Mouse (Mus musculus): ENCODE data around the gene Stra8. TPM values are rescaled to one million over a fixed set of nuclear protein-coding genes. Genes with fewer than 3 reads are reported as not detected.

Gene Stra8
- not detected in 2 replicates for polyA plus RNA-seq (2016; fragmentation: Nextera tagmentation; extraction: Ambion mirVana)

DNA sequence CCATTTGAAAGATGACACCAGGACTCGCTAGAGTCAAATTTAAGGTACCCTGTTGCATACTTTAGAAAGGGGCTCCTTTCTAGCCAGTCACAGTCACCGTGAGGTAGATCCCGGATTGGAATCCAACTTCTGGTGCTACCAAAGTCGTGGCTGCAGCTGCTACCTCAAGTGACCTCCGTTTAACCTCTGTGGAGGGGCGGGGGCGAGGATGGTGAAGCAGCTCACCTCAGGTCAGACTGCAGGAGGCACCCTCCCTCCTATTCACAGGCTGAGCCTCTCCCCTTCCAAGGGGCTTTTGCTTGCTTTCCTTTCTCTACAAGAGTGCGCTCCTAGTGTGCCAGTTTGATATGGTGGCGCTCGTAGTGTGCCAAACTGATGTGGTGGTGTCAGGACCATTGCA is at the start of gene Stra8:
Stra8 (plus strand) TSS at position 208 of the 400 bp plus-strand sequence.
- Histone ChIP-seq H3K27ac (no peak within 1 kb of the TSS), H3K27me3 (no peaks in the 10 kb centered on the region), H3K4me1 (no peaks in the 10 kb centered on the region), H3K36me3 (replicated peaks) (no peaks in the 10 kb centered on the region), H3K4me2 (no peak within 1 kb of the TSS), H3K4me3 (replicated peaks) (no peak within 1 kb of the TSS), H3K9me3 (no peaks in the 10 kb centered on the region), H3K9ac (no peak within 1 kb of the TSS)
- 50% methylated on average over 10 of the region's 10 CpGs for WGBS
- ATAC-seq (ENCODE audit: low FRiP score): no peak

DNA sequence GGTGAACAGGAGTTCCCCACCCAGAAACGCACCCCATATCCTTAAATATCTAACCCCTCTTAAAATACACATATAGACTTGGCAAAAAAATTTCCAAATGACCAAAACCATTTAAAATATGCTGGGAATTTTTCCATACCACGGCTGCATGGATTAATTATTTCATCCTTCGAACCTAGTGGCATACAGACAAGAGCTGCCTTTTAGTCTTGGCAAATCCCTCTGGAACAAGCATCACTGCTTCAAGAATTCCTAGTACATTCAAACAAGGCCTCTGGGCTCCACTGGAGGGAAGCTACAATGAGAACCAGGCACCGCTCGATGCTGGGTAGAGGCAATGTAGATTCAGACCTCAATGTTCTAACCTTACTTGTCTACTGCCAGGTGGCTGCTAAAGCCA is 49.2 kb upstream of the Stra8 start:
- 74% methylated on average over 5 of the region's 5 CpGs for WGBS
- Histone ChIP-seq H3K27ac (no peak overlapping the region), H3K27me3 (no peaks in the 10 kb centered on the region), H3K4me2 (no peak overlapping the region), H3K4me3 (replicated peaks) (no peak overlapping the region), H3K36me3 (replicated peaks) (no peaks in the 10 kb centered on the region; the same call in 1 of the 2 replicates), H3K4me1 (no peaks in the 10 kb centered on the region; the same call in 1 of the 2 replicates), H3K9me3 (no peaks in the 10 kb centered on the region), H3K9ac (no peak overlapping the region)
- ATAC-seq (ENCODE audit: low FRiP score): no peak

GRCm38 (mm10) chr6:34871929-34872328 is 48.0 kb upstream of the Stra8 start:
- 94% methylated on average over 7 of the region's 7 CpGs for WGBS
- Histone ChIP-seq H3K27me3 (no peaks in the 10 kb centered on the region), H3K36me3 (replicated peaks) (no peaks in the 10 kb centered on the region; the same call in 1 of the 2 replicates), H3K4me1 (peaks cover 7% of the 10 kb centered on the region), H3K4me3 (replicated peaks) (no peak overlapping the region), H3K27ac (no peak overlapping the region), H3K4me2 (no peak overlapping the region), H3K9me3 (no peaks in the 10 kb centered on the region), H3K9ac (no peak overlapping the region)
- ATAC-seq (ENCODE audit: low FRiP score): no peak

GRCm38 (mm10) chr6:34872871-34873270 is 47.1 kb upstream of the Stra8 start:
- ATAC-seq (ENCODE audit: low FRiP score): no peak
- WGBS: 87% methylated on average over 10 of the region's 10 CpGs
- Histone ChIP-seq H3K36me3 (replicated peaks) (no peaks in the 10 kb centered on the region; the same call in 1 of the 2 replicates), H3K27ac (no peak overlapping the region), H3K4me3 (replicated peaks) (no peak overlapping the region), H3K9ac (no peak overlapping the region), H3K27me3 (no peaks in the 10 kb centered on the region), H3K4me1 (peaks cover 12% of the 10 kb centered on the region), H3K9me3 (no peaks in the 10 kb centered on the region), H3K4me2 (no peak overlapping the region)

- Histone ChIP-seq H3K9ac (0 out of 2 replicates have a peak overlapping the region, but pooled peaks have one; percentile 8), H3K4me3 (replicated peaks) (no peak overlapping the region), H3K4me1 (peaks cover 20% of the 10 kb centered on the region)
Measured at GRCm38 (mm10) chr6:34874101-34874921, 45.7 kb upstream of the Stra8 start.

GRCm38 (mm10) chr6:34875268-34875761 is 44.6 kb upstream of the Stra8 start:
- Histone ChIP-seq H3K27ac (peak overlapping the region; percentile 25; the same call in 1 of the 2 replicates), H3K9ac (no peak overlapping the region), H3K4me3 (replicated peaks) (no peak overlapping the region), H3K4me2 (no peak overlapping the region), H3K27me3 (no peaks in the 10 kb centered on the region), H3K9me3 (no peaks in the 10 kb centered on the region), H3K36me3 (replicated peaks) (peaks cover 2% of the 10 kb centered on the region), H3K4me1 (peaks cover 20% of the 10 kb centered on the region)
- 94% methylated on average over 15 of the region's 15 CpGs for WGBS
- ATAC-seq (ENCODE audit: low FRiP score): no peak

More at GRCm38 (mm10) chr6:34874101-34874921, 45.7 kb upstream of the Stra8 start:
- Histone ChIP-seq H3K4me2 (no peak overlapping the region), H3K27me3 (no peaks in the 10 kb centered on the region), H3K9me3 (no peaks in the 10 kb centered on the region), H3K27ac (no peak overlapping the region), H3K36me3 (replicated peaks) (no peaks in the 10 kb centered on the region; the same call in 1 of the 2 replicates)
- no peak for ATAC-seq (ENCODE audit: low FRiP score)
- 80% methylated on average over 21 of the region's 21 CpGs for WGBS

GRCm38 (mm10) chr6:34875966-34876834 is 43.8 kb upstream of the Stra8 start:
- Histone ChIP-seq H3K27ac (peak overlapping the region; percentile 25; the same call in 1 of the 2 replicates), H3K4me3 (replicated peaks) (peak overlapping the region; percentile 70; the same call in 1 of the 2 replicates)

GRCm38 (mm10) chr6:34876835-34877156 is 43.2 kb upstream of the Stra8 start:
- Histone ChIP-seq H3K9me3 (no peaks in the 10 kb centered on the region), H3K4me2 (peak overlapping the region; percentile 67), H3K27me3 (no peaks in the 10 kb centered on the region), H3K36me3 (replicated peaks) (peaks cover 12% of the 10 kb centered on the region), H3K4me1 (peaks cover 20% of the 10 kb centered on the region), H3K4me3 (replicated peaks) (peak overlapping the region; percentile 70), H3K27ac (no peak overlapping the region), H3K9ac (peak overlapping the region; percentile 84)
- 58% methylated on average over 2 of the region's 2 CpGs for WGBS
- ATAC-seq (ENCODE audit: low FRiP score): no peak

More at GRCm38 (mm10) chr6:34875966-34876834, 43.8 kb upstream of the Stra8 start:
- Histone ChIP-seq H3K36me3 (replicated peaks) (peaks cover 9% of the 10 kb centered on the region), H3K9me3 (no peaks in the 10 kb centered on the region), H3K27me3 (no peaks in the 10 kb centered on the region), H3K4me1 (peaks cover 20% of the 10 kb centered on the region), H3K4me2 (peak overlapping the region; percentile 67), H3K9ac (peak overlapping the region; percentile 84; the same call in 1 of the 2 replicates)
- 64% methylated on average over 12 of the region's 12 CpGs for WGBS
- ATAC-seq (ENCODE audit: low FRiP score): no peak

DNA sequence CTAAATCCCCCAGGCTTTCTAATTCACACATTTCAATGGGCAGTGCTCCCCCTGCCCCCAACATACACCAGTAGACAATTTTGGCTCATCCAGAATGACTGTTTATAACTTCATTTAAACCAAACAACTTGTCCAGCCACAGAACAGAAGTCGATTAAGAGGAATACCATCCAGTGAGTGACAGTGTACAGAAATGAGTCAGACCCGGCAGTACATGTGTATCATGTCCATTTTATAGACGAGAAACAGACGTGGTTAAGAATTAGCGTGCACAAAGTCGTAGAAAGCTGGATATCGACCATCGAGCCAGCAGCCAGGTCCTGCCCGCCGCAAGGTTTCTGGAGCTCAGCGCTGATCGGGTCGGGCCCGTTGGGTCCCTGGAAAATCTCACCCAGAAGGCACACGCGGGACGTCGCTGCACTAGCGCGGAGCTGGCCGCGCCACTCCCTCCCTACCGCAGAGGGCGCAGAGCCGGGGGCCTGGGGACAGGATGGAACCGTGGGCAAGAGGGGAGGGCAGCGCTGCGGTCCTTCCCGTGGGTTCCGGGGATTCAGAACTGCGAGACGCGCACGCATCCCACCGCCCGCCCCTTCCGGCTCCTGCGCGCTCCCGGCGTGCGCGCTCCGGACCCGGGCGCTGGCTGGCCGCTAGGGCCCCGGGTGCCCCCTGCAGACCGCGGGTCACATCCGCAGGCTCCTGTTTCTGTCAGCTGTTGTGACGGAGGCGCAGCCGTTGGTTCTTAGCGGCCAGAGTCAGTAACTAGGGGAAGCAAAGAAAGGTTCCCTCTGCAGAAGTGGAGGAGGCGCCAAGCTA is 42.2 kb upstream of the Stra8 start, which contains the start of gene Cyren:
Cyren (minus strand) TSS at position 552 of the 813 bp plus-strand sequence.
- WGBS: under 1% methylated on average over 56 of the region's 56 CpGs
- peak within 1 kb of the TSS; percentile 70 for H3K4me3 ChIP-seq (replicated peaks)
- H3K27me3 ChIP-seq: no peaks in the 10 kb centered on the region
- H3K4me2 ChIP-seq: peak within 1 kb of the TSS; percentile 67
- H3K4me1 ChIP-seq: peaks cover 20% of the 10 kb centered on the region
- H3K36me3 ChIP-seq (replicated peaks): peaks cover 21% of the 10 kb centered on the region
- peak within 1 kb of the TSS; percentile 84 for H3K9ac ChIP-seq
- no peaks in the 10 kb centered on the region for H3K9me3 ChIP-seq
- peak; percentile 93 for ATAC-seq (ENCODE audit: low FRiP score)
- H3K27ac ChIP-seq: peak within 1 kb of the TSS; percentile 90

DNA sequence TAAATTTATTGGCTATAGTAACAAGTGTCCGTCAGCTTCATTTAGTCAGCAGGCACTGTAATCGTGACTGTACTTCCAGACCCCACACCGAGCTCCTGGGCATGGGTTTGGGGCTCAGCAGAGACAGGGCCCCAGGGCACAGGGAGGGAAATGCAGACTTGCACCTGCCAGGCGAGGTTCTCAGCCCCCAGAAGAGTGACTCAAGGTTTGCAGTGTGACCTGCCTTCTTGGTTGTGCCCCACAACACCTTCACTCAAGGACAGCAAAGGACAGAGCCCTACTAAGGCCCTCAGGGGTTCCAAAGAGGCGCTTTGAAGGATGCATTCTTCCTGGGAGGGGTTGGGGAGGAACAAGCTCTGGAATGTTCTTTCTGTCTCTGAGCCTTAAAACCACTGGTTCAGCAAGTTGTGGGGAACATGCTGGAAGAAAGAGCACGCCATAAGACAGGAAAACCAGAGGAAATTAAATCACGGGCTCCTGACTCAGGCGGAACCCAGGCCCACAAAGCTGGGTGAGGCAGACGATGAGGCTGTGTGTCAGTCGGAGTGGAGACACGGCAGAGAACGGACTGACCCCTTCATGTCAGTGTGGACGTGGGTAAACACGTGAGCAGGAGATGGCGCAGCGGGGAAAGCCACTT is 40.7 kb upstream of the Stra8 start:
- Histone ChIP-seq H3K4me3 (replicated peaks) (no peak overlapping the region), H3K9me3 (no peaks in the 10 kb centered on the region), H3K4me2 (no peak overlapping the region), H3K27me3 (no peaks in the 10 kb centered on the region), H3K9ac (no peak overlapping the region), H3K36me3 (replicated peaks) (peaks cover 30% of the 10 kb centered on the region), H3K4me1 (peaks cover 20% of the 10 kb centered on the region), H3K27ac (no peak overlapping the region)
- 85% methylated on average over 16 of the region's 16 CpGs for WGBS
- no peak for ATAC-seq (ENCODE audit: low FRiP score)

GRCm38 (mm10) chr6:34879911-34880475 is 40.0 kb upstream of the Stra8 start:
- 54% methylated on average over 6 of the region's 6 CpGs for WGBS
- Histone ChIP-seq H3K36me3 (replicated peaks) (peaks cover 38% of the 10 kb centered on the region), H3K4me3 (replicated peaks) (no peak overlapping the region), H3K27me3 (no peaks in the 10 kb centered on the region), H3K27ac (no peak overlapping the region), H3K9ac (no peak overlapping the region), H3K4me1 (peaks cover 20% of the 10 kb centered on the region), H3K4me2 (no peak overlapping the region), H3K9me3 (no peaks in the 10 kb centered on the region)
- ATAC-seq (ENCODE audit: low FRiP score): no peak

Measured in forebrain, embryonic 12.5 days (tissue).